Mouse (Mus musculus): ENCODE results near the gene Prkar1a. TPM values are rescaled to one million over a fixed set of nuclear protein-coding genes. Genes with fewer than 3 reads are reported as not detected.

Gene Prkar1a
- total RNA-seq, 2 experiments from 2014 or later, result 24.0 to 72.5 TPM

DNA sequence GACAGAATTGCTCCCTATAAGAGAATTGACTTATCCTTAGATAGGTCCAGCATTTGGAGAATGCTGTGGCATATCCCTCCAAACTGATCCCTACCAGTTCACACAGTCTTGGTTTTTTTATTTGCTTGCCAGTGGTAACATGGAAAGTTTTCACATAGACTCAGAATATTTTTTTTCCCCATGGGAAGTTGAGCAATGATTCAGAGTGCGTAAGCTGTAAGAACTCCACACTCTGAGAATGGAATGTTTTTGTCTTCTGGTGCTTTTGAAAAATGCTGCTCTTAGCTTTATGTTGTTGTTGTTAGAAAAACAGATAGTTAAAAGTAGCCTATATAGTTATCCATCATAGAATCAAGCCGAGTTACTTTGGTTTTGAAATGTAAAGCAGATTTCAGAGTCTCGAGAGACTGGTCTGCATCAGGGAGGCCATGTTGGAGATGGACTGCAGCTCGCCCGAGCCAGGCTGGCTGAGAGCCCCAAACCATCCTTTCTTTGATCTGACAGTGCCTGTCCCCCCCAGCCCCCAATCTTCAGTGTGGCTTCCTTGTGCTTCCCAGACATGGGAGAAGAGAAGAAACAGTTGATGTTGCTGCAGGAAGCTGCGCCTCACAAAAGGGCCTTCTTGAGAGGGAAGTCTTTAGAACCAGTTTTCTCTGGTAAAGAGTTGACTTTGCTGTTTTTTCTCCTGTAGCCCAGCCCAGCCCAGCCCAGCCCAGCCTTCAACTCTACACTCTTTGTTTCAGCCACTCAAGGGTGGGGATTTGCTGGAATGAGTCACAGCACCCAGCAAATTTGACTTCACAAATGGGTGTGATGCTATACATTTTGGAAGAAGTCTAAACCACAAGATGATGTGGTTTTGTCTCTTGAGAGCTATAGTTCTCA is 22.2 kb downstream of the Prkar1a start:
- no peak for ATAC-seq (replicated peaks; ENCODE audit: low FRiP score, poor library complexity, severe bottlenecking)

DNA sequence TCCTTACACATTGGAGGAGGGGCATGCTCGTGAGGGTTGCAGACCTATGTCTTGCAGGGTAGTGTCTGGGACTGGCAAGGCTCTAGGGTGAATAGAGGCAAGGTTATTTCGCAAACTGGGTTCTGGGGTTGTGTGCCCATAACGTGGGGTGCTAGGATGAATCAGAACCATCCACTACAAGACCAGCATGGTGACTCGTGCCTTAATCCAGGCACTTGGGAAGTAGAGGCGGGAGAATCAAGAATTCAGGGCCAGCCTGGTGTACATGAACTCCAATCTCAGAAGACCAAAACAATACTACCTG is 22.8 kb downstream of the Prkar1a start:
- ATAC-seq (replicated peaks; ENCODE audit: low FRiP score, poor library complexity, severe bottlenecking), result no peak

DNA sequence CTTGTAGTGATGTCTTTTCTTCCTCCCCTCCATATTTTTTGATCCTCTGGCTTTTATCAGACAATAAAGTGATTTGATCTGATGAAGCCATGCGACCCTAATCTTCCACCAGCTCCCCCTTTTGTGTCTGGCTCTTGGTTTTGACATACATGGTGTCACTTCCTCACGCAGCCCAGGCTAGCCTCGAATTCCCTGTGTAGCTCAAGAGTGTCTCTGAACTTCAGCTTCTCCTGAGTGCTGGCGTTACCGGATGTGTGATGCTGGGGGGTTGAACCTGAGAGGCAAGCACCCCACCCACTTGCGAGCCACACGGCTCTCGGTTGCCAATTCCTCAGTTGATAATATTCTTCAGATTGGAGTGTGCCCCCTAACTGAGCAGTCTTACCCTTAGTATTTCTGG is 23.2 kb downstream of the Prkar1a start:
- no peak for ATAC-seq (replicated peaks; ENCODE audit: low FRiP score, poor library complexity, severe bottlenecking)

DNA sequence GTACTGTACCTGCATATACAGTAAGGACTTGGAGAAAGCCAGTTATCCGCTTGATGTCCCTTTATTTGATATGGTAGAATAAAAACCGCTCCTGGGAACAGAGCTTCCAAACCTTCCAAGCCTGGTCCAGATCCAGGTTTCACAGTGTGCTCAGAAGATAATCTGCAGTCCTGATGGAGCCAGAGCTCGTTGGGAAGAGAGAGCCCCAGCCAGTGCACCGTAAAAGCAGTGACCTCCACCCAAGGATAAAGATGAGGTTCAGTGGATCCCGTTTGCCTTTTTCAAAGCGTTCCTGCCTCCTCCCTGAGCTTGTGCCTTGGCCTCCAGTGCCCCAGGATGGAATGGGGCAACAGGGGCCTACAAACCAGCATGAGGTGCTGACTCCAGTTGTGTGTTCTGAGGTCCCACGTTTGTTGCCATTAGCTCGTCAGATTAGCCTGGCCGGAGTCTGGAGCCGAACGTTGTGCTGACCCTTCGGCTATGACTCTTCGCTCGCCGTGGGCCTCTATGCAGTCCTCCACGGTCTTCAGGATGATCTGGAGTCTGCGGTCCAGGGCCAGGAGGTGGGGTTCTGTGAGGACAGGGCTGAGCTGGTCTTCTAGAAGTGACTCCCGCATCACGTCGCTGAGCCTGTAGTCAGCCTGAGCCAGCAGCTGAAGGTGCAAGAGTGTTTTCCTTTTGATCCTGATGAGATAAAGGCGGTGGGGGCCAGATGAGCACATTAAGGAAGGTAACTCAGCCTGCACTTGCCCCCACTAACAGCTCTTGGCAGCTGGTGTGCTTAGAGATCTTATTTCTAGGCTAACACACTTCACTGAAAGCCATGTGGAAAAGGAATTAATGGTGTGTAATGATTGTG is 23.9 kb downstream of the Prkar1a start:
- no peak for ATAC-seq (replicated peaks; ENCODE audit: low FRiP score, poor library complexity, severe bottlenecking)

DNA sequence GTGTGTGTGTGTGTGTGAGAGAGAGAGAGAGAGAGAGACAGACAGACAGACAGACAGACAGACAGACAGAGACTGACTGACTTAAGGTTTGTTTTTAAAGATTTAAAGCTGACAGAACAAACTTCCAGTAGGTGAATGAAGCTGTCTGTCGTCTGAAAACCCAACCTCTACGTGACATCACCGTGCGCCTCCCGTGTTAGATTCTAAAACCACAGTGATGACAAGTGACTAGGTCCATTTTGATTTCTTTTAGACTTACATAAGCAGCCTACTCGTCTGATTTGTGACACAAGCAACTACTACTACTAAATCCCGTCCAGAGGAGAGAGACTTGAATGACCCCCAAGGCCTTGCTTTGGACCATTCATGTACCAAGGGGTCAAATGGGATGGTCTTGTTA is 24.5 kb downstream of the Prkar1a start:
- ATAC-seq (replicated peaks; ENCODE audit: low FRiP score, poor library complexity, severe bottlenecking), result no peak

DNA sequence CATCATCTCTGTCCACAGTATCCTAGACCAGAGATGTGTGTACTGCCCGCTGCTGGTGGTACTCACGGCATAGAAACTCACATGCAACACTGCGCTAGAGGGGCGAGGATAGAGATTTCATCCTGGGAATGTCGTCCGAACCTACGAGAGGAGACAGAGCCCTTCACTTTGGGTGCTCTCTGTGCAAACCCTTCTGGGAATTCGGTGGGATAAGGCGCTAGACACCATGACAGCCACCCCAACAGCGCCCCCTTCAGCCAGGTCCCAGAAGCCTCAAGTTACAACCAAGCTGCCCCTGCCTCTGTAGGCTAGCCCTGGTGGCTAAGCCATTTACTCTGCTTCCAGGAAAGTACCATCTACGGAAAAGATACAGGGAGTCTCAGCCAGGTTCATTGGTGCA is 25.3 kb downstream of the Prkar1a start:
- no peak for ATAC-seq (replicated peaks; ENCODE audit: low FRiP score, poor library complexity, severe bottlenecking)

DNA sequence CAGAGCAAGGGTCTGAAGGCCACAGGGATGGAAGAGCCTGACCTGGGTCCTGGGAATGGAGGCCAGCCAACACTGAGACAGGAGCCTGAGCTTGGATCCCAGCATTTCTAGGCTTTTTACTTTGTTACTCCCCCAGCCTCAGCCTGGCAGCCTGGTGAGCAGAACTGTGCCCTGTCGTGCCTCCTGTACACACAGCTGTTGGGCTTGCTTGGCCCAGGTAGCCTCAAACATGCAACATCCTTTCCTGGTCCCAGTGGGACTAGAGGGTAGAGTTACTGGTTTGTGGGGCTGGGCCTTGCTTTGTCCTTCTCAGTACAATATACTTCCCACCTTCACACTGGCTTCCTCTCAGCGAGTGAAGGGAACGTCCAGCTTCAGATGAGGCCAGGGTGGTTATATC is 26.0 kb downstream of the Prkar1a start:
- ATAC-seq (replicated peaks; ENCODE audit: low FRiP score, poor library complexity, severe bottlenecking), result no peak

DNA sequence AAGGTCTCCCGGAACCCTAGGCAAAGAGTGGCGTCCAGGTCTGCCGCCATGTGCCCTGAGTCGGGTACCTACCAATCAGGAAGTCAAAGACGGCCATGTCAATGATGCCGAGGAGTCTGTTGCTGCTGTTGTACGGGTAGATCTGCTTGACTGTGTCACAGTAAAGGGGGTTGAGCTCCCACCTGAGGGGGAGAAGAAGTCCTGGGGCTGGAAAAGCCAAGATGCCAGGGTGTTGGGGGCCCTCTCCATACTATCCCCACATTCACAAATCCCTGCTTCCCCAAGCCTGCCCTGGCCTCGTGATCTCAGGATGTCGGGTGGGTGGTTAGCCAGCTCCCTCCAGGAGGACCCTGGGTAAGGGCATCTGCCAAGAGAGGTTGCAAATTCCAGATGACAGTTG is 26.6 kb downstream of the Prkar1a start:
- no peak for ATAC-seq (replicated peaks; ENCODE audit: low FRiP score, poor library complexity, severe bottlenecking)

DNA sequence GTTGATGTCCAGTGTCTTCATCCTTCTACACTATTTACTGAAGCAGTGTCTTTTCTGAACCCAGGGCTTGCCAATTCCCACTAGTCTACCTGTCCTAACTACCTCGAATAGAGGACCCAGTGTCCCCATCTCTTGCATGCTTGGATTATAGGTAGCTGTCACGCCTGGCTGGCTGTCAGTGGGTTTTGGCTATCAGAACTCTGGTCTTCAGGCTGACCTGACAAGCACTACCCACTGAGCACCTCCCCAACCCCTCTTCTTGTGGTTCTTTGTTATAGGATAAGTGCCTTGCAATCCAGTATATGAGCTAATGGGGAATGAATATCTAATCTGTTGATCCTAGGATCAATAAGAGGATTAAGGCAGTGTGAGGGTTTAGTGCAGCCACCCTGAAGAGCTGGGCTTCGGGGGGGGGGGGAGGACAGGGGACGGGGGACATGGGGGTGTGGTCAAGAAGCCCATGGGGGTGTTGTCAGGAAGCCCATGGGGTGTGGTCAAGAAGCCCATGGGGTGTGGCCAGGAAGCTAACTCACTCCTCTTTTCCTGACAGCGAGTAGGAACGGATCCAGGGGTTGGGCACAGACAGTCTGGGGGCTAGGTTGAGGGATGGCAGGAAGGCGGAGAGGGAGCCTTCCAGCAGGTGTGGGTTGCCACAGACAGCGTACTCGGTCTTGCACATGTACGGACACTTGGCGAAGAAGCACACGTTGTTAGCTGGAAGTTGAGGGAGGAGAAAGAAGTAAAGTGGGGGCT is 27.6 kb downstream of the Prkar1a start:
- ATAC-seq (replicated peaks; ENCODE audit: low FRiP score, poor library complexity, severe bottlenecking), result no peak

DNA sequence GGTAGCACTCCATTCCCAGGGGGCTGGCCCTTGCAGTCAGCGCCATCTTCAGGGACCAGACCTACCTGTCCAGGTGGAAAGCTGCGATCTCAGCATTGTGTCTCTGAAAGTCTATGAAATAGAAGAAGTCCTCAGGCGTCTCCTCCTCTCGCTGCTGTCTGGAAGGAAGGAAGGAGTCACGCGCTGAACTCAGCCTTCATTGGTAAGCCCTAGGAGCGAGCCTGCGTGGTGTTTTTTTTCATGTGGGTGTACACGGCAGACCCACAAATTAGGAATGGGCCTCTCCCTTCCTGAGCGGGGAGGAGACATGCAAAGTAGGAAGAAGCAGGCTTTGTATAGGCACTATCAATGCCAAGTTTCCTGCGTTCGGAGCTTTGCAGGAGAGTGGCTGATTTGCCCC is 29.1 kb downstream of the Prkar1a start:
- no peak for ATAC-seq (replicated peaks; ENCODE audit: low FRiP score, poor library complexity, severe bottlenecking)

DNA sequence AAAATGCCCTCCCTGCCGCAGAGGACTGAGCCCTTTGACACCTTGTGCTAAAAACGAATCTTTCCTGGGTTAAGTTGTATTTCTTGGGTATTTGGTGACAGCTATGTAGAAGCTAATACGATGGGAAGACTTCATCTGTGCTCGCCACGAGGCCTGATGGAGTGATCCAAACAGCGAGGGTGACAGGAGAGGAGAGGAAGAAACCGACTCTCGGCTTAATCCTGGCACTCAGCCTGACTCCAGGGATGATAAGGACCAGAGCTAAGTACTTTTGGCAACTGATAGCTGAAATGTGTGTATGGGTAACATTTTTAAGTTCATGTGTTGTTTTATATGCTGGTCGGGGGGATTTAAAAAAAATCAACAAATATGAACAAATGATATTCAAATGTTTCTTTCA is 31.7 kb downstream of the Prkar1a start:
- ATAC-seq (replicated peaks; ENCODE audit: low FRiP score, poor library complexity, severe bottlenecking), result no peak

DNA sequence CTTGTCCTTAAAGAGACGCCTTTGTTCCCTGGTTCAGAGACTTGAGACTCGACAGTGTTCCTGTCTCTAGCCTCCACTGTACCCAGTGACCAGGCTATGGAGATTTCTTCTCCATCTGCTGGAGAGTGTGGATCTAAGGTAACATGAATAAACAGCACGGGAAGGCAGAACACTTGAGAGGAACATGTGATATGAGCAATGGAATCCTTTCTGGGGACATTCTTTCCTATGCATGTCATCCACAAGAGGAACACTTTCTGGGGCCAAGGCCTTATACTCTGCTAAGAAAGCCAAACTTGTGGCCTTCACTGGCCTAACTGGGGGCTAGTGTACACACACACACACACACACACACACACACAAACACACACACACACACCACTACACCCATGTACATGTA is 32.4 kb downstream of the Prkar1a start:
- no peak for ATAC-seq (replicated peaks; ENCODE audit: low FRiP score, poor library complexity, severe bottlenecking)

DNA sequence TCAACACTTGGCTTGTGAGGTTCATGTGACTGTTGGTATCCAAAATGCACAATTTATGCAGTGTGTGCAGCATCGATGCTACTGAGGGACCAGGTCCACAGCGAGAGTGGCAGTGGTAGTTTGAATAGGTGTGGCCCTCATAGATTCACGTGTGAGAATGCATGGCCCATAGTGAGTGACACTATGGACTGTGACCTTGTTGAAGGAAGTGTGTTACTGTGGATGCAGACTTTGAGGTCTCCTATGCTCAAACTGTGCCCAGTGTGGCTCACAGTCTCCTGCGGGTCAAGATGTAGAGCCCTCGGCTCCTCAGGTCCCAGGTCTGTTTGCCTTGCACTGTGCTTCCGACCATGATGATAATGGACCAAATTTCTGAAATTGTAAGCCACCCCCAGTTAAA is 33.0 kb downstream of the Prkar1a start:
- no peak for ATAC-seq (replicated peaks; ENCODE audit: low FRiP score, poor library complexity, severe bottlenecking)

DNA sequence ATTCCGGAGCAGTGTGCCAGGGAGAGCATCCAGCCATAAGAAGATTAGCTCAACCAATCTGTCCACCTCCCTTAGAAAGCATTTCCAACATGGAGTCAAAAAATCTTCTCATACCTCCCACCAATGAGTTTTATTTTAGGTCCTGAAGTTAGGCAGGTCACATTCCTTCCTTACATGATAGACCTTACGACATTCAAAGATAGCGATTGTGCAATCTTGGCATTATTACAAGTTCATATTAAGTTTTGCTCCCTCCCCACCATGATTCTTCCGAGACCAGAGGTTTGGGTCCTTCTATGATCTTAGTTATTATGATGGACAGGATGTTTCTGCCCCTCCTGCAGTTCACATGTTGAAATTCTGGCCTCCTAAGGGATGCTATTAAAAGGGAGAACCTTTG is 40.3 kb downstream of the Prkar1a start:
- ATAC-seq (replicated peaks; ENCODE audit: low FRiP score, poor library complexity, severe bottlenecking), result no peak

DNA sequence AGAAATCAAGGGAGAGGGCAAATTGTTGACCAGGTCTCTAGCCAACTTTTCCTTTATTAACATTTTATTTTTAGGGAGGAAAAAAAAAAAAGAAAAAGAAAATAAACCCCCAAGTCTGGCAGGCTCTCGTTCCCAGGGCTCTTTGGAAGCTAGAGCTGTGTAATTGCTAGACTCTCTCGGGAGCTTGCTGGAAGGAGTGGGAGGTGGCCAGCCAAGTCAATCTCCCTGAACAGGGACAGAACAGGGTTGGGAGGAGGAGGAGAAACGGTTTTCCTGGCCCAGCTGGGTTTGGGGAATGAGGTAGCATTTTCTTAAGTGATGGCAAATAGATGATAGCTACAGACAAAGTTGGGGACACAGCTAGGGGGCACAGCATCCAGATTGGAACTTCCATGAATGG is 43.5 kb downstream of the Prkar1a start:
- no peak for ATAC-seq (replicated peaks; ENCODE audit: low FRiP score, poor library complexity, severe bottlenecking)

DNA sequence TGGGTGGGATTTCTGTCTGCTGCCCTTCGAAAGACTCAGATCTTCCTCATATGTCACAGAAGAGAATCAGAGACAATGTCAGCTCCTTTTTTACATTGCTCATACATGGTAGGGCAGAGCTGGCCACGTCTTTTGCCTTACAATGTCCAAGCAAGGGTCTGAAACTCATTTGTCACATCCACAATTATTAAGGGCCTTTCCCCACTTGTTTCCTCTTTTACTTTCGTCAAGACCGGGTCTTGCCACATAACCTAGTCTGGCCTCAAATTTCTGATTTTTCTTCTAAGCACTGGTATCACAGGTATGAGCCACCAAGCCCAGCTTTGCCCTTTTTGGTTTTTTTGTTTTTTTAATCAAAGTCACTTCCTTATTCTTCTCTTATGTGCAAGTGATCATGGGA is 47.3 kb downstream of the Prkar1a start:
- no peak for ATAC-seq (replicated peaks; ENCODE audit: low FRiP score, poor library complexity, severe bottlenecking)

DNA sequence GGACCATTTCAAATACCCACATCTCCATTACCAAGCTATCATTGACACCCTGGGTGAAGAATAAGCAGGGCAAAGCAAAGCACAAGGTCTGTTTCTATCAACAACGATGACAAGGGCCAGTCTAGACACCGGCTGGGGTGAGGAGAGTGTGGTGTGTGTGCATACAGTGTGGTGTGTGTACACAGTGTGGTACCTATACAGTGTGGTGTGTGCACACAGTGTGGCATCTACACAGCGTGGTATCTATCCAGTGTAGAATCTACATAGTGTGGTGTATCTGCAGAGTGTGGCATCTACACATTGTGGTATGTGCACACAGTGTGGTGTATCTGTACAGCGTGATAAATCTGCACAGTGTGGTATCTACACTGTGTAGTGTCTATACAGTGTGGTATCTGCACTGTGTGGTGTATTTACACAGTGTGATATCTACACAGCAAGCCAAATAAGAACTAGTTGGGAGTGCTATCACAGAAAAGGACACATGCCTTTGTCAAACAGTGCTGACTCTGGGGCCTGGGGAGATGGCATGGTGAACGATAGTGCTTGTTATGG is 48.0 kb downstream of the Prkar1a start:
- no peak for ATAC-seq (replicated peaks; ENCODE audit: low FRiP score, poor library complexity, severe bottlenecking)

DNA sequence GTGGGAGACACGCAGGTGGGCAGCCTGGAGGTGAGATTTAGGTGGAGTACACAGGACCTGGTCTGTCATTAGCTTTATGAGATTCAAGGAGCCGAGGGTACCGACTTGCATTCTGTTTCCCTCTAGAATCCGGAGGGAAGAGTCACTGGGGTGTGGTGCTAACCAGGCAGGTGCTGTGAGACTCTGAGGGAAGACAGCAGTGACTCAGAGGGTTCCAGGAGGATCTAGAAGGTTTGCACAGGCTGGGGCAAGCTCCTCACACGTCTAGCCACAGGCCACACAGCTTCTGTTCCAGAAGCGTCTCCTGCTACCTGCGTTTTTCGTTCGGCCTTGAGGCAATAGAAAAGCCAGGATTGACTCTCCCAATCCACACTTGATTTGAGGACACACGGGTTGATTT is 49.5 kb downstream of the Prkar1a start:
- no peak for ATAC-seq (replicated peaks; ENCODE audit: low FRiP score, poor library complexity, severe bottlenecking)

DNA sequence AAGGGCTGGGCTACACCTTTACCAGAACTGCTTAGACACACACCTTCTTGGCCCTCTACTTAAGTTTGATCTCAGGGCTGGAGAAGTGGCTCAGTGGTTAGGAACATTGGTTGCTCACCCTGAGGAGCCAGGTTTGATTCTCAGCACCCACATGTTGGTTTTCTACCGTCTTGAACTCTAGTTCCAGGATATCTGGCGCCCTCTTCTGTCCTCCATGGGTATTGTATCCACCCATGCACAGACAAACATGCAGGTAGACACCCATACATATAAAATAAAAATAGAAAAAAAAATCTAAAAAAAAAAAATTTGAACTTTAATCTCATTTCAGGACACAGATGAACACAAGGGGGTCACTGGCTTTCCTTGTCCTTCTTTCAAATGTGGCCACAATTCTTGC is 50.6 kb downstream of the Prkar1a start:
- ATAC-seq (replicated peaks; ENCODE audit: low FRiP score, poor library complexity, severe bottlenecking), result no peak

DNA sequence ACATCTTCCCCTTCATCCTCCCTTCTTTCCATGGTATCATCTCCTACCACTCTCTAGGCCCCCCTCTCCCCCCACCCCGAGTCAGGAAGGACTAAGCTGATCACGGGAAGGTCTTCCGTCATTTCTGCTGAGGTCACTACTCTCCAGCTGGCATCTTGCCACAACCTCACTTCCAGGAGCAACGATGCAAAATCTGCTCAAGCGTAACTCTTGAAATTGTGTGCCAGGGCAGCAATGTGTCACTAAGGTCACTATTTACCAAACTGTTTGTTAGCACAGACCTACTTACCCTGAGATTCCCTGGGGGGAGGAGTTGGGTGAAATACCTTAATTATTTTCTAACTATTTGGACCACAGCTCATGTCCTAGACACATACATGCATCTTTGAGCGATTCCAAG is 51.6 kb downstream of the Prkar1a start:
- no peak for ATAC-seq (replicated peaks; ENCODE audit: low FRiP score, poor library complexity, severe bottlenecking)

All from erythroid progenitor cell, adult 5-6 weeks (primary cell).